Mouse (Mus musculus): Measurements from ENCODE around the gene Lias.

GRCm38 (mm10) chr5:65419136-65419535, 27.8 kb downstream of the Lias start:
- no peak for TF ChIP-seq CTCF (IDR thresholded peaks at IDR 0.05; ENCODE audit: insufficient read depth, low read length)
- no peak for TF ChIP-seq POLR2A (IDR thresholded peaks at IDR 0.05; ENCODE audit: borderline replicate concordance, extremely low read depth, low read depth, low read length)
